Mouse (Mus musculus): ENCODE data around the gene Exog. TPM values are rescaled to one million over a fixed set of nuclear protein-coding genes. Genes with fewer than 3 reads are reported as not detected.

The Exog gene
- 4.4 and 4.6 TPM in 2 replicates for polyA plus RNA-seq (2015; fragmentation: Nextera tagmentation; extraction: Ambion mirVana)

- H3K9me3 ChIP-seq (ENCODE audit: control insufficient read depth): no peaks in the 10 kb centered on the region
- peak; percentile 90 for TF ChIP-seq CTCF (IDR thresholded peaks at IDR 0.05; ENCODE audit: low read depth)
- peak within 1 kb of the TSS; percentile 58; the same call in 1 of the 2 replicates for H3K27ac ChIP-seq (ENCODE audit: low read depth, low read length)
- peak within 1 kb of the TSS; percentile 52 for H3K9ac ChIP-seq (ENCODE audit: low read depth, low read length)
- peak within 1 kb of the TSS; percentile 88 for H3K4me2 ChIP-seq (replicated peaks; ENCODE audit: low read depth)
- peak within 1 kb of the TSS; percentile 72 for H3K4me3 ChIP-seq (ENCODE audit: low read depth, low read length)
- no peaks in the 10 kb centered on the region for H3K27me3 ChIP-seq (replicated peaks; ENCODE audit: control insufficient read depth, insufficient read depth, low read length)
- under 1% methylated on average over 52 of the region's 52 CpGs for WGBS
- no peaks in the 10 kb centered on the region for H3K4me1 ChIP-seq (replicated peaks; ENCODE audit: control insufficient read depth, insufficient read depth, low read length)
- H3K36me3 ChIP-seq (ENCODE audit: control insufficient read depth, insufficient read depth): peaks cover 22% of the 10 kb centered on the region
- ATAC-seq: peak; percentile 82
These were observed at the start of gene Exog for GRCm38 (mm10) chr9:119444738-119445429. Exog (plus strand) TSS chr9:119444943.

- TF ChIP-seq CTCF (IDR thresholded peaks at IDR 0.05; ENCODE audit: low read depth): no peak
- 1% methylated on average over 7 of the region's 7 CpGs for WGBS
- peak overlapping the region; percentile 17; the same call in 1 of the 2 replicates for H3K9ac ChIP-seq (ENCODE audit: low read depth, low read length)
These were observed 43.4 kb upstream of the Exog start for GRCm38 (mm10) chr9:119401351-119401750.

DNA sequence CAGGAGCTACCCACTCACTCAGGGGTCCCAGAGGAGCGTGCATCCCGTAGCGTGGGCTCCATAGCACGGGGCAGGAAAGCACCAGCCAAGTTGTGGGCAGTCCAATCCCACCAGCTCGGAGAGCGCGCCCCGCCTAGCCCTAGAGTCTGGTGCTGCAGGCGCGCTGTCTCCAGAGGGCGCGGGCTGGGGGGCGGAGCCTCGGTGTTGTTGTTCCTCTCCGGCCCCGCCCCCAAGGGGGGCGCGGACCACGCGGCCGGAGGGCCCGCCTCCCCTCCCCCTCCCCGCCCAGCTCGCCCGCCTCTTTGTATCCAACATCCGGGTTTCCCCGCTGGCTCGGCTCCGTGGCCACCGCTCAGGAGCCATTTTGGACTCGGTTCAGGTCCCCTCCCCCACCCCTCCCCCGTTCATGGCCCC, 42.9 kb upstream of the Exog start, which contains the start of gene Acvr2b:
Acvr2b (plus strand) TSS at position 318 of the 414 bp plus-strand sequence.
- 0 out of 2 replicates have a peak, but pooled peaks cover 3% of the 10 kb centered on the region for H3K4me1 ChIP-seq (replicated peaks; ENCODE audit: control insufficient read depth, insufficient read depth, low read length)
- peak; percentile 70 for TF ChIP-seq CTCF (IDR thresholded peaks at IDR 0.05; ENCODE audit: low read depth)
- no peaks in the 10 kb centered on the region for H3K9me3 ChIP-seq (ENCODE audit: control insufficient read depth)
- H3K27ac ChIP-seq (ENCODE audit: low read depth, low read length): peak within 1 kb of the TSS; percentile 98
- no peaks in the 10 kb centered on the region for H3K27me3 ChIP-seq (replicated peaks; ENCODE audit: control insufficient read depth, insufficient read depth, low read length)
- H3K4me3 ChIP-seq (ENCODE audit: low read depth, low read length): peak within 1 kb of the TSS; percentile 85
- 0% methylated on average over 23 of the region's 32 CpGs for WGBS
- ATAC-seq: peak; percentile 92
- peak within 1 kb of the TSS; percentile 99 for H3K4me2 ChIP-seq (replicated peaks; ENCODE audit: low read depth)
- H3K36me3 ChIP-seq (ENCODE audit: control insufficient read depth, insufficient read depth): no peaks in the 10 kb centered on the region
- H3K9ac ChIP-seq (ENCODE audit: low read depth, low read length): peak within 1 kb of the TSS; percentile 95

More at GRCm38 (mm10) chr9:119401351-119401750, 43.4 kb upstream of the Exog start:
- Histone ChIP-seq H3K4me2 (replicated peaks; ENCODE audit: low read depth) (peak overlapping the region; percentile 99), H3K27ac (ENCODE audit: low read depth, low read length) (peak overlapping the region; percentile 98; the same call in 1 of the 2 replicates), H3K27me3 (replicated peaks; ENCODE audit: control insufficient read depth, insufficient read depth, low read length) (no peaks in the 10 kb centered on the region), H3K4me1 (replicated peaks; ENCODE audit: control insufficient read depth, insufficient read depth, low read length) (0 out of 2 replicates have a peak, but pooled peaks cover 3% of the 10 kb centered on the region), H3K36me3 (ENCODE audit: control insufficient read depth, insufficient read depth) (no peaks in the 10 kb centered on the region), H3K4me3 (ENCODE audit: low read depth, low read length) (peak overlapping the region; percentile 85), H3K9me3 (ENCODE audit: control insufficient read depth) (no peaks in the 10 kb centered on the region)
- ATAC-seq: peak; percentile 7

DNA sequence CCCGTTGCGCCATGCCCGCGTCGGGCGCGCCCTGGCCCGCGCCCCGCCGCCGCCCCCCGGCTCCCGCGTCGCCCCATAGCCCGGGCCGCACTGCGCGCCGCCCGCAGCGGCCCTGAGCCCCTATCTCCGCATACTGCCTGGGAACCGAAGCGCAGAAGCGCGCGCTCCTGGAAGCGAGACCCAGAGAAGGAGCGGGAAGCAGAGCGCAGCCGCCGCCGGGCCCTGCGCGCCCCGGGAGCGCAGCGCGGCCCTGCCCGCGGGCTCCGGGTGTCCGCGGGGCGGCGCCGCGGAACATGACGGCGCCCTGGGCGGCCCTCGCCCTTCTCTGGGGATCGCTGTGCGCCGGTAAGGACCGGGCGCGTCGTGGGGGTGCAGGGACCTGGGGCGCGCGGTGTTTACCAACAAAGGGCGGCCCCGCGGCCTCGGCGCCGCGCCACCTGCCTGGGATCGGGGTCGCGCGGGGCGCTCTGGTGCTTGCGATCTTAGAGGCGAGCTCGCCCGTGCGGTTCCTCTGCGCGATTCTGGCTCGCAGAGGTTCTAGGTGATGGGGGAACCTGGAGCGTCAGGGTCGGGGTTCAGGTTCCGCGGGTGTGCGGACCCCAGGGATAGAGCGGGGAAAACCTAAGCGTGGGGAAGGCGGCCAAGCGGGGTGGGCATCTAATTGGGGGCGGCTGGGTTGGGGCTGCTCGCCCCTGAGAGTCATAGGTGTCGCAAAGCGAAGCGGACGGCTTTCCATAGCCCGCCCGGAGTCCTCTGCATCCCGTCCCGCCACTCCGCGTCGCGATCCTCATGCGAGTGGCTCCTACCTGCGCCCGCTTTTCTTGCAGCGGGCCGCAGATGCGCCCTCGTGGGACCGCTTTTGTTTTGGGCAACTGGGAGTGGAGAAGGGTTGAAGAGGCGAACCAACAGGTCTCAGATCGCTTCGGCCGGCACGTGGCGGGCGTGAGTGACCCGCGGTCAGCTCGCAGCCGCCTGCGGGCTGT, 42.2 kb upstream of the Exog start:
- Histone ChIP-seq H3K4me3 (ENCODE audit: low read depth, low read length) (peak overlapping the region; percentile 85), H3K4me1 (replicated peaks; ENCODE audit: control insufficient read depth, insufficient read depth, low read length) (0 out of 2 replicates have a peak, but pooled peaks cover 3% of the 10 kb centered on the region), H3K9ac (ENCODE audit: low read depth, low read length) (peak overlapping the region; percentile 95), H3K4me2 (replicated peaks; ENCODE audit: low read depth) (peak overlapping the region; percentile 99), H3K27me3 (replicated peaks; ENCODE audit: control insufficient read depth, insufficient read depth, low read length) (no peaks in the 10 kb centered on the region), H3K36me3 (ENCODE audit: control insufficient read depth, insufficient read depth) (no peaks in the 10 kb centered on the region), H3K9me3 (ENCODE audit: control insufficient read depth) (no peaks in the 10 kb centered on the region), H3K27ac (ENCODE audit: low read depth, low read length) (peak overlapping the region; percentile 98)
- WGBS: under 1% methylated on average over 108 of the region's 127 CpGs
- no peak for TF ChIP-seq CTCF (IDR thresholded peaks at IDR 0.05; ENCODE audit: low read depth)
- peak; percentile 62 for ATAC-seq

GRCm38 (mm10) chr9:119403236-119403641, 41.5 kb upstream of the Exog start:
- 1% methylated on average over 26 of the region's 26 CpGs for WGBS
- no peak overlapping the region for H3K27ac ChIP-seq (ENCODE audit: low read depth, low read length)
- H3K9me3 ChIP-seq (ENCODE audit: control insufficient read depth): no peaks in the 10 kb centered on the region
- H3K4me3 ChIP-seq (ENCODE audit: low read depth, low read length): peak overlapping the region; percentile 85
- H3K4me1 ChIP-seq (replicated peaks; ENCODE audit: control insufficient read depth, insufficient read depth, low read length): 0 out of 2 replicates have a peak, but pooled peaks cover 3% of the 10 kb centered on the region
- no peak for TF ChIP-seq CTCF (IDR thresholded peaks at IDR 0.05; ENCODE audit: low read depth)
- H3K36me3 ChIP-seq (ENCODE audit: control insufficient read depth, insufficient read depth): no peaks in the 10 kb centered on the region
- peak overlapping the region; percentile 99 for H3K4me2 ChIP-seq (replicated peaks; ENCODE audit: low read depth)
- peak overlapping the region; percentile 95 for H3K9ac ChIP-seq (ENCODE audit: low read depth, low read length)
- ATAC-seq: no peak
- no peaks in the 10 kb centered on the region for H3K27me3 ChIP-seq (replicated peaks; ENCODE audit: control insufficient read depth, insufficient read depth, low read length)
